Mouse (Mus musculus): ENCODE measurements around the gene Osbpl10.

The Osbpl10 gene

DNA sequence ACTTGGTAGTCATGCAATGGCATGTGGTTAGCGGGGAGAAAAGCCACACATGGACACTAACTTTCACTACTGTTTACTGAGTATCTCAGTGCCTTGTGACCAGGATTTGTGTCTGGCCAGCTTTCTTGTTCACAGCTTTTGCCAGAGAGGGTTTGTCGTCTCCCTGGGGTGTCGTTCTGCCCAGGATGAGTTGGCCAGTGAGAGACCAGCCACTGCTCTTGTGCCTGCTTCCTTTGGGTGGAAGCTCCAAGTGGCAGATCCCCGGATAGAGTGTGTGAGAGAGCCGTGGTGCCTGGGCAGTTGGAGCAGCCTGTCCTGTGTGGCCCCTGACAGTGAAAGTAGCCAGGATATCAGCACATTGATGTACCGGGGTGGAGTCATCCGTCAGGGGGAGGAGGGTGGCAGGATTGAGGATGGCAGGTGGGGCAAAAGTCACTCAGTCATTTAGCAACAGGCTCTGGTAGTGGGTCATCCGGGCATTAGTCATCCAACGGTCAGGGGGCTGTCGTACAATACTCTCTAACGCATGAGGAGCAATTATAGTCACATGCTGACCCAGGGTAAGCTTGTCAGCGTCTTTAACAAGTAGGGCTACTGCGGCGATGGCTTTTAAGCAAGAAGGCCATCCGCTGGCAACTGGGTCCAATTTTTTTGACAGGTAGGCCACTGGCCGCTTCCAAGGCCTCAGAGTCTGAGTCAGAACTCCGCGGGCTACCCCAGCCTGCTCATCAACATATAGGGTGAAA, 170.8 kb downstream of the Osbpl10 start:
- in situ Hi-C loops (cut with MboI; ENCODE audit: low sequenced_read_pairs), result no loop called here

DNA sequence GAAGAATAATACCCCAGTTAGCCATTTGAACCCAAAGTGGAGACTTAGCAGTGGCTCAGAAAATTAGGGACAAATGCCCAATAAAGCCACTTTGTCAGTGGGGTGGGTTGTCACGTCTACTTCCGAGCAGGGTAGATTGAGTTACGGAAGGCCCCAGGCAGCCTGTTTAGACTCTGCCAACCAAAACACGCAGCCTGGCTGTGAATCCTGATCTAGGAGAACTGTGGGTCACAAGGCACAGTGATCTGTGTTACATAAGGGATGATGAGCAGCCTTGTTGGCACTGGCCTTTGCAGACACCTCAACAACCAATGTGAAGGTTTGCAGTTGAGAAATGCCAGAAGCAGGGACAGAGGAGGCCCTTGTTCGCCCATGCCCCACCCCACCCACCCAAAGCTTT, 183.2 kb downstream of the Osbpl10 start:
- in situ Hi-C loops (cut with MboI; ENCODE audit: low sequenced_read_pairs), result no loop called here

DNA sequence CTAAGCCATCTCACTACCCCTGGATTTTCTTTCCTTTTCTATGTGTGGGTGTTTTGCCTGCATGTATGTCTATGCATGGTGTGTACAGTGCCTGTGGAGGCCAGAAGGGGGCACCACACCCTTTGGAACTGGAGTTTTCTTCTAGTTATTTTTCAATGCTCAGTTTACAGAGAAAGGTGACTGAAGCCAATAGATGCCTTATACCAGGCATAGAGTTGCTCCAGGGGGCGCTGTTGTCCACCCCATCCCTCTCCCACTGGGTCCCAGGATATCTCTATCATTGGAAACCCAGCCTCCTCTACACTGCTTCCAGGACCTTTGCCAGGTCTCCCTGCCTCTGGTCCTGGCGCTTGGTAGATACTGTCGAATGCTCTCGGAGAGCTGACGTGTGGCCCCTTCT, 184.7 kb downstream of the Osbpl10 start:
- in situ Hi-C loops (cut with MboI; ENCODE audit: low sequenced_read_pairs), result no loop called here

DNA sequence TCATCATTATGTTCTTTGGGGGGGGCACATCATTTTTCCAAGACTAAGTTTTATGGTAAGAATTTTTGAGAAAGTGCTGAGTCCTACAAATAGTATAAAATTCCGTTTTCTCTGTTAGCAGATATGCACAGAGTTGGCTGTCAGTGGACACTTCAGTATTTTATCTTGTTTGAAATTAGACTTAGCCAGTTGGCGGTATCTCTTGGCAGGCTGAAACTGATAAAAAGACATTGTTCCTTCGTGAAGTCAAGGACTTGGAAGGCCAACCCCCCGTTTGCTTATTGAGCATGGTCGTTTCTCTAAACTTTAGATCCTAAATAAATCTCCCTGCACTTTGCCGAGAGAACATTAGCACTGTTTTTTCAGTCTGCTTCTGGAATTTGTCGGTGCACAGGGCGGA, 185.3 kb downstream of the Osbpl10 start:
- in situ Hi-C loops (cut with MboI; ENCODE audit: low sequenced_read_pairs), result no loop called here

DNA sequence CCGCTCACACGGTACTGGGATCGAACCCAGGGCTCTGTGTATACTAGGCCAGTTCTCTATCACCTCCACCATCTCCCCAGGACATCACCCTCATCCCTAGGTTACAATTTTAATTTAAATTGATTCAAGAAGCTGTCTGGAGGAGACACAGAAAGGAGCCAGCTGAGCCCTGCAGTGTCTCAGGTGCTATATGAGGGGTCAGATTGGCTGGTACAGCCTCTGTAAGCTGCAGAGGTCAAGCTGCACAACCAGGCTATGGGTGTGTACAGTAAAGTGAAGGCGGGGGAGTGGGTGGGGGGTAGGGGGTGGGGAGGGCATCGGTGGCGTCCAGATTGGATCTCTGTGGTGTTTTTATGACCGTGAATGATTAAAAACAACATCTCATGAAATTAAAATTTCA, 186.0 kb downstream of the Osbpl10 start:
- in situ Hi-C loops (cut with MboI; ENCODE audit: low sequenced_read_pairs), result no loop called here

DNA sequence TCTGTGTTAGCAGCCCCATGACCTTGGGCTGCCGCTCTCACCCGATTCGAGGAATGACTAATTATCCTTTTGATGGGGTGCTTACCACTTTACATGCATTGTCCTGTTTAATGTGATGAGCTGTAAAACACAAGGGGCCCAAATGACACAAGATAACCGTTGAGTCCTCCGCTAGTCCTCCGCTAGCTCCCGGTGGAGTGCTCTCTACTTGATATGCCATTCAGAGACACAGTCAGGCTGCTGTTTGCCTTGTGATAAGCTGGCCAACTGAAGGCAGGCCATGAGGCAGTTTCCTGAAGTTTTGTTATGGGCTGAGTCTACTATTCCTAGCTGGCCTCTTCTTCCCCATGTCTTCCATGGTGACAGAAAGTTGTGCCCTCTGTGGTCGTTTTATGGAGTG, 187.6 kb downstream of the Osbpl10 start:
- in situ Hi-C loops (cut with MboI; ENCODE audit: low sequenced_read_pairs), result no loop called here

DNA sequence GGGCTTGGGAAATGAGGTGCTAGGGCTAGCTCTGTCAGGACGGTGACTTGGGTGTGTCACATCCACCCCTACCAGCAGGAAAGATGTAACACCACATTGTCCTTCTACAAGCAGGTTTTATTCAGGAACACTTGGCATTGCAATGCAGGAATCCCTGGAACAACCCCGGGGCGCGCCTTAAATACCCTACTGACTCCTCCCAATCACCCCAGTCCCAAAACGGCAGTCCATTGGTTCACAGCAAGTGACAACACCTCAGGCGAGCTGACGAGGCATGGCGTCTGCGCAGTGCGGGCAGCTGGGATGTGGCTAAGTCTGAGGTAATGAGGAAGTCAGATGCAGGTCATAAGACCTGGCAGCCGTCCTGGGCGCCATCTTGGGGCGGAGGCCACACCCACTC, 191.2 kb downstream of the Osbpl10 start:
- in situ Hi-C loops (cut with MboI; ENCODE audit: low sequenced_read_pairs), result no loop called here

DNA sequence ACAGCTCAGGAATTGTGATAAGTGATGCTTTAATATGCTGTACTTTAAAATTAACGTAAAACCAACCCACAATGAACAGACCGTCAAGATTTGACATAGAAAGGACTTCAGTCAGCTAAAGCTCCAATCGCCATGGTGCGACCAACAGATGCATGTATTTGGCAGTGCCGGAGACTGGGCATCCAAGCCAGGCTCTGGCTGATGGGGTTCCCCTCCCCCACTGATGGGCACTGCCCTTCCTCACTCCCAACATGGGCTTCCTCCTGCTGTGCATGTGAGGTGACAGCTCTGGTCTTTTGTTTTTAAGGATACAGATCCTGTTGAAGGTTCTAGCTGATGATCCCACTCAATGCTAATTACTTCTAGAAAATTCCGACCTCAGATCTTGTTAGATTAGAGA, 193.7 kb downstream of the Osbpl10 start:
- in situ Hi-C loops (cut with MboI; ENCODE audit: low sequenced_read_pairs), result no loop called here

DNA sequence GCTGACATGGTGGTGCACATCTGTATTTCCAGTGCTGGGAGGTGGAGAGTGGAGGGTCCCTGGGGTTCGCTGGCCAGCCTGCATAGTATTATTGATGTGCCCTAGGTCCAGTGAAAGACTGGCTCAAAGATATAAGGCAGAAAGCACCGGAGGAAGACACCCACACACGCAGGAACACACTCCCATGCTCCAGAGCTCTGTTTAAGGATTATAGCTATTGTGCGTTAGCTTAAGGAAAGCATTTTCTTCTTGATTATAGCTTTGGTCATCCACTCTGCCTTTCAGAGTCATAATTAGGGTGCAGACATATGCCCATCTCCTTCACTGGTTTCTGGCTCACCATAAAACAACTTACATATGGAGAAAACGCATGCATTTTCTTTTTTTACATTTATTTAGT, 200.8 kb downstream of the Osbpl10 start:
- in situ Hi-C loops (cut with MboI; ENCODE audit: low sequenced_read_pairs), result no loop called here

DNA sequence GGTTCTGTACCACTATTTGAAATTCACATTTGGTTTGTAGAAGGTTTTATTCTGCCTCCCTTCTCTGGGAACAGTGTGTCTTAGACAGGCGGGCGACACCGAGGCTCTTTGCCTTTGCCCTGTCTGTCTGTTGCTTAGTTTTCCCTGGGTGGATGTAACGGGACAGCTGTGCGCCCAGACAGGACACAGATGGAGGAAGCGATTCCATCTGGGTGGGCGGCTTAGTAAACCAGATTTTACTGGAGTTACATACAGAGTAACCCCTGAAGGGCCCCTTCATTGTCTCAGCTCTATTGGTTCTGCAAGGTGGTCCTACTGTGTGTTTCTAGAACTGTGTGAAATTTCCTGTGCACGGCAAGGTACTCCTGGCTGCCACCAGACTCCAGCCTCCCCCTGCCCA, 201.6 kb downstream of the Osbpl10 start:
- in situ Hi-C loops (cut with MboI; ENCODE audit: low sequenced_read_pairs), result no loop called here

DNA sequence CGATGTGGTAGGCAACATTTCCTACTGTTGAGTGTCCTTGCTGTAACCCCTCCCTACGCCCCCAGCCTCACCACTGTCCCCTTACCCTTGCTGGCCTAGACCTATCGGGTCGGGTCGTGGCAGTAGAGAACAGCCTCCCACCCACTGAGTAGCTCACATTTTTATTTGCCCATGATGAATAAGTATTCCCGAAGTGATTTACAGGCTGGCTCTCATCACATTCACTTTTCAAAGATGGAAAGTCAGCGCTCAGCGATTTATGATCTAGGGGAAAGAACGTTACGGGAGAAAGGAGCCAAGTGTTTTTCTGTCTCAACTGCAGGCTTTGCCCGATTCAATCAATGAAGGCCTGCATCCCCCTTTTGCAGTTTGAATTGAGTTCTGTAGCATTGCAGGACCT, 208.0 kb downstream of the Osbpl10 start:
- in situ Hi-C loops (cut with MboI; ENCODE audit: low sequenced_read_pairs), result no loop called here

DNA sequence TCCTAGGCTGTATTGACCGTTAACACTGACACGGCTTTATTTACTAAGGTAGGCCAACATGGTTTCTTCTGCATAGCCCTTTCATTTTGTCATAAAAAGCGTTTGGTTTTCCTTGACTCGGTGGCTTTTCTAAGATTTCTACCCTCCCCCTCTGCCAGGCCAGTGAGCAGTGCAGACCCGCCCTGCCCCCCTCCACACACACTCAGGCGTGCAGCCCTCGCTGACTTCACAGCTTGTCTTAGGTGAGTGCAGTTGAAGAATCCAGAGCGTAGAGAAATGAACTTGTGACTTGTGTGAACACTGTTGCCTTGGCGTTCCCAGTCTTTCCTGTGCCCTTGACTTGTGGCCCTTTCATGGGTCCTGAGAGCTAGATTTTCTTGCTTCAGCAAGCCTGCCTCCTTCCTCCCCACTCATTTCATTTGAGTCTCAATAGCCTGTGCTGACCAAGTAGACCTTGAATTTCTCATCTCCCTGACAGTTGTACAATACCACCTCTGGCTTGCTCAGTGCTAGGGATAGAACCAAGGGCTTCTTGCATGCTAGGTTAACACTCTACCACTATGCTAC, 212.1 kb downstream of the Osbpl10 start:
- in situ Hi-C loops (cut with MboI; ENCODE audit: low sequenced_read_pairs), result no loop called here

DNA sequence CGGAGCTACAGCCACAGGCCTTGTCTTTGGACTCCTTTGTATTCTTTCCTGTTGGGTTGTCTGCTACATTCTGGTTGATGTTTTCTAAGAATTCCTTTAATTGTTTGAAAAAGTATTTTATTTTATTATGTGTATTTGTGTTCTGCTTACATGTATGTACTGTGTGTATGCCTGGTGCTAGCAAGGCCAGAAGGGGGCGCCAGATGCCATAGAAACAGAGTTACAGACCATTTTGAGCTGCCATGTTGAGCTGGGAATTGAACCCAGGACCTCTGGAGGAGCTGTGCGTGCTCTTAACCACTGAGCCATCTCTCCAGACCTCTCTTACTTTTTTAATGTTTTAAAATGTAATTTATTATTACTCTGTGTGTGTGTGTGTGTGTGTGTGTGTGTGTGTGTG, 214.5 kb downstream of the Osbpl10 start:
- in situ Hi-C loops (cut with MboI; ENCODE audit: low sequenced_read_pairs), result no loop called here

DNA sequence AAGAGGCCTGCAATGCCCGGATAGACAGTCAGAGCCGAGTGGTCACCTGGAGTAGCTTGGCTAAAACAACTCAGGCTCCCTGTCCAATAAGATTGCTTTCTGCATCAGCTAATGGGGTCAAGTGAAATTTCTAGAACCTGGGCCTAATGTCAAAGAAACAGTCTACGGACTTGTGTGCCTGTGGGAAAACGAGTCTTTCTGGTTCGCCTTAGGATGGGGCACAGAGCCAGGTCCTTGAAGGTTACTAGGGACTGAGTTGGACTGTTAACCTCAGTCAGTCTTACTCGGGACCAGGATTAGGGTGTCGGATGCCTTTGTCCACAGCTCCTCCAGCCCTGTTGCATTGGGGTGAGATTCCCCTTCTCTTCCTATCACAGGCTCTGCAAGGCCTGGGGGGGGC, 218.7 kb downstream of the Osbpl10 start:
- in situ Hi-C loops (cut with MboI; ENCODE audit: low sequenced_read_pairs), result no loop called here

DNA sequence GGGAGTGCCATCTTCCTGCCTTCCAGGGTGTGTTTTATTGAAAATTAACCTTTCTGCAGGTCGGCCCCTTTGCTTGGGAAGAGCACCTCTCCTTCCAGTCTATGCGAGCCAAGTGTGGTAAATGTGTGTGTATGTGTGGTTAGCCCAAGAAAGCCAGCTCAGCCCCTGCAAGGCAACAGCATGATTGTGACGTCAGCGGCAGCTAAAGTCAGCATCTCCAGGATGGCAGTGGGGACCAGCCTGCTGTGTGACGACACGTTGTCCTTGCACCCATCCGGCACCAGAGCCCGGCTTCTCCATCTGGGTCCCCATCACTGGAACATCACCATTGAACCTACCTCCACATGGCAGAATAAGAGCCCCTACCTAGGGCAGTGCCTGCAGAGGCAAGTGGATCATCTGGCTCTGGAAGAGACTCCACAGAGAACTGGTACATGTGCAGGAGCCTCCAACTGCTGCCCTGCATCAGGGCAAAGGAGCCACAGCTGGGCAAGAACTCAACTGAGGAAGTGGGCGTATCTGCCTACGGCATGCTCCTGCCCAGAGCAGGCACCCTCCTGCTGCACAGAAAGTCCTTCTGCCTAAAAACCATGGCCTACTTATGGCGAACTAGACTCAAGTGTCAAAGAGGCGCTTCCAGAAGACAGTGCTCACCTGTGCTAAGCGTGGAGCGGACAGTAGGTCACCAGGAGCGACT, 221.9 kb downstream of the Osbpl10 start:
- in situ Hi-C loops (cut with MboI; ENCODE audit: low sequenced_read_pairs), result no loop called here

DNA sequence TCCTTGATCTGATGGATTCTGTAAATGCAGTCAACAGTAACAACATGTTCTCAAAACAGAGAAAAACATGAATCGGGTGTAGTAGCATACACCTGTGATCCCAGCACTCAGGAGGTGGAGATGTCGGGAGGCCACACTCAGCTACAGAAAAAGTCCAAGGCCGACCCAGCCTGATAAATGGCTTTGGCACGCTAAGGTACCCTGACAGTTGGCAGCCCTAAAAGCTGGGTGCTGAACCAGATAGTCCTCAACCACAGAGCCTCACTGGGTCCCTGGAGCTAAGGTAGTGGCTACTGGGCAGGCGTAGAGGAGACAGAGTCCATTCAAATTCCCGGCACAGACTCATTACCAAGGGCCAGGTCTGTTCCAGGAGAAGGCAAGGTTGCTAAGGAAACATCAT, 222.9 kb downstream of the Osbpl10 start:
- in situ Hi-C loops (cut with MboI; ENCODE audit: low sequenced_read_pairs), result no loop called here

DNA sequence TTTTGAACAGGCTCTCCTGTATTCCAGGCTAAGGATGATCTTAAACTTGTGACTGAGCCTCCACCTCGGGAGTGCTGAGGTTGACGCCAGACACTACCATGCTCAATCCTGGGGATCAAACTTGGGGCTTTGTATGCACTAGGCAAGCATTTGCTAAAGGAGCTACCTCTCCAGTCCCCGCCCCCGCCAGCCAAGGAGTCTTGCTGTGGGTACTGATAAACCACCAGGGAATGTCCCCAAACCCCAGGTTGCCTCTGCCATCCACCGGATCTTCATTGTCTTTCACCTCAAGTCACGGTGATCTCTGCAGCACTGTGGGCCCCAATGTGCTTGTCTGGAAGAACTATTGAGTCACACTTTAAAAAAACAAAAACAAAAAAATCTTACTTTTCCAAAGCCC, 224.8 kb downstream of the Osbpl10 start:
- in situ Hi-C loops (cut with MboI; ENCODE audit: low sequenced_read_pairs), result no loop called here

DNA sequence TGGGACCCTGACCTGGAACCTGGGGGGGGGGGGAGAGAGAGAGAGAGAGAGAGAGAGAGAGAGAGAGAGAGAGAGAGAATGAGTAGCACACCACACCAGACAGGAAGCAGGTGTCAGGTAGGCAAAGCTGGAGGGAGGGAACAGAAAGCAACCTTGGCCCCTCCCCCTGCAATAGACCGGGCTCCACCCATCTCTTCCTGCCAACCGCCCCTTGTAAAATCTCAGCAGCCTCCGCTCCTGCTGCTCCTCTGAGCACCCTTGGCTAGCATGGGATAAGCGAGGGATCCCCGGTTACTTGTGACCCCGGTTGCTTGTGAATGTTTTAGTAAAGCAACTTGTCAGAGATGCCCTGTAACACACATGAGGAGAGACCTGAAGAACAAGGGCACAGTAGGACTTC, 227.1 kb downstream of the Osbpl10 start:
- in situ Hi-C loops (cut with MboI; ENCODE audit: low sequenced_read_pairs), result no loop called here

DNA sequence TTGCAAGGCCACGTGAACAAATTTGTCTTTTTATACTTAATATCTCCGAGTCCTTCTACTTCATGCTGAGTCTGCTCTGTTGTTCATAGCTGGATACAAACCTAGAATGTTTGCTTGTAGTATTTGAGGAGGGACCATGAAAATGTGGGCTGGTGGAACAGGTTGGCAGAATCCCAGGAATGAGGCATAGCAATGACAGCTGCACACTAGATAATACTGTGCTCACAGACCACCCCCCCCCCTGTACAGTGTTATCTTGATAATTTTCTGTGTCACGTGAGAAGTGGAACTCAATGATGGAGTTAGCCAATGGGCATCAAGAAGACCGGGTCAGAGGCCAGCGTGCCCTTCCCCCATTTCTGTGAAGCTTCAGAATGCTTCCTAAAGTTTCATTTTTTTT, 227.8 kb downstream of the Osbpl10 start:
- in situ Hi-C loops (cut with MboI; ENCODE audit: low sequenced_read_pairs), result no loop called here

DNA sequence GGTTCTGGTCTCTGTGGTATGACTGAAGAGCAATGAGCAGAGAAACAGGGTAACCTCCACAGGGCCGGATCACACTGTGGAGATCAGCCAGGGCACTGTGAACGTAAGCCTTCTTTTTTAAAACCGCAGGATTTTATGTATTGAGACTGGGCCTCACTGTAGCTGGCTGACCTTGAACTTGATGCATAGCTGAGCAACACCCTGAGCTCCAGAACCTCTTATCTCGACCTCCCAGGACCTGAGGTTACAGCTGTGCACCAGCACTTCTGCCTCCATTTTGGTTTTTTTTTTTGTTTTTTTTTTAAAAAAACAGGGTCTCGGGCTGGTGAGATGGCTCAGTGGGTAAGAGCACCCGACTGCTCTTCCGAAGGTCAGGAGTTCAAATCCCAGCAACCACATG, 231.4 kb downstream of the Osbpl10 start:
- in situ Hi-C loops (cut with MboI; ENCODE audit: low sequenced_read_pairs), result no loop called here

DNA sequence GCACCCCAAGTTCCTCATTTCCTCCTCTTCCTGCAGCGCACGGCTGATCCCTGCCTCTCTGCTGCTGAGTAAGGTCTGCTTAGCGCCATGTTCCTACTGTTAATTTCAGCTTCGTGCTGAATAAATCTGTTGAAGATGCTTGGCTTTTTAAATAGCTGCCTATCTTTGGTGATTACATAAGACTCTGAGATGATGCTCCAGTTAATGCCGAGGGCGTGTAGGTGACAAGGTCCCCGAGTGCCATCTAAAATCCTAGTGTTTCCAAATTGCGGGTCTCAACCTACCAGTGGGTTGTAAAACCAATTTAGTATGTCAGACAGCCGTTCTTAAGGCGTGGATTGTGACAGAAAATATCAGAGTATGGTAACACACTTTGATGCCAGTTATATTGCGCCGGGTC, 232.2 kb downstream of the Osbpl10 start:
- in situ Hi-C loops (cut with MboI; ENCODE audit: low sequenced_read_pairs), result no loop called here

DNA sequence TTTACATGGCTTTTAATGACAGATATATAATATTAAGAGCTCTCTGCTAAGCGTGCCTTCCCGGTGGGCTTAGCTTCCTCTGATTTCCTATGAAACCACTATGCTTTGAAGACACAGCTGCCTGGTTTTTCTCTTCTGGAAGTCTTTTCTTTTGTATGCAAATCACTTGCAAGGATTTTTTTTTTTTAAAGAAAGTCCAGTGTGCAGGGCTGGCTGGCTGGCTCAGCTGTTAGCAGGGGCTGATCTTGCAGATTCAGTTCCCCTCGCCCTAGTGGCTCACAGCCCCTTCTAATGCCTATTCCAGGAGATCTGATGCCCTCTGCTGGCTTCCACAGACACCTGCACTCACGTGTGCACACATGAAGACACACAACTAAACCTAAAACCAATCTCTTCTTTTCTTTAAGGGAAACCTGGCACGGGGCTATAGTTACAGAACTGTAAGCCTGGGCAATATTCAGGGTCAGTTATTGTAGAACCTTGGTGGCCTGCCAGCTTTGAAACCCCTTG, 235.4 kb downstream of the Osbpl10 start:
- in situ Hi-C loops (cut with MboI; ENCODE audit: low sequenced_read_pairs), result no loop called here

All from CH12F3 (cell line).